Mouse (Mus musculus) stomach, embryonic 16.5 days (tissue): ENCODE results near the gene Abcb10. TPM values are rescaled to one million over a fixed set of nuclear protein-coding genes. Genes with fewer than 3 reads are reported as not detected.
"Not testable (repeated sequence)": the region's sequence is repeated elsewhere in the genome, so short reads cannot be mapped to it uniquely, and the experiment has no call there.

ENCODE experiments used
- ATAC-seq: fragments of 200-750 bp; cut with Nextera tagmentation; 2 replicates; pipeline ENCODE4 v1.8.0; 2017; ENCODE audit warnings: moderate number of reproducible peaks, moderate TSS enrichment; ENCODE audit not compliant: insufficient read depth, low FRiP score
- H3K27ac ChIP-seq: fragments of 300-500 bp; sonication (generic); 2 replicates; pipeline ENCODE4 v1.5.1; 2014; ENCODE audit warnings: low read length
- H3K27me3 ChIP-seq: fragments of 300-500 bp; sonication (generic); 2 replicates; pipeline ENCODE4 v1.6.1; 2014; ENCODE audit warnings: low read length, control low read depth, mixed read lengths; ENCODE audit not compliant: control insufficient read depth, insufficient read depth
- H3K36me3 ChIP-seq: fragments of 300-500 bp; sonication (generic); 2 replicates; pipeline ENCODE4 v1.6.1; 2014; ENCODE audit warnings: low read length; ENCODE audit not compliant: control insufficient read depth, insufficient read depth
- H3K4me1 ChIP-seq: fragments of 300-500 bp; sonication (generic); 2 replicates; pipeline ENCODE4 v1.6.1; 2014; ENCODE audit warnings: low read length, control low read depth, mixed read lengths; ENCODE audit not compliant: control insufficient read depth, insufficient read depth
- H3K4me2 ChIP-seq: fragments of 300-500 bp; sonication (generic); 2 replicates; pipeline ENCODE4 v1.6.1; 2014; ENCODE audit warnings: low read depth, low read length, mixed read lengths
- H3K4me3 ChIP-seq: fragments of 300-500 bp; sonication (generic); replicated peaks from 2 replicates; pipeline ENCODE4 v1.5.1; 2014; ENCODE audit warnings: mild to moderate bottlenecking, low read length
- H3K9ac ChIP-seq: fragments of 300-500 bp; sonication (generic); 2 replicates; pipeline ENCODE4 v1.6.1; 2014; ENCODE audit warnings: low read length
- H3K9me3 ChIP-seq: fragments of 300-500 bp; sonication (generic); replicated peaks from 2 replicates; pipeline ENCODE4 v1.6.1; 2016; ENCODE audit warnings: low read length, control low read depth; ENCODE audit not compliant: control insufficient read depth
- WGBS: fragments of 180-500 bp; shearing (Covaris S2); extraction: QIAGEN DNeasy Blood & Tissue Kit; methylation state at CpG from one replicate; pipeline ENCODE4 v1.1.7; 2014; 5-methylcytosine and 5-hydroxymethylcytosine counted together
- polyA plus RNA-seq: library from polyadenylated mRNA; unstranded; fragments of >200 nt; fragmentation: Nextera tagmentation; extraction: Ambion mirVana; gene quantifications from 2 replicates; pipeline ENCODE4 v1.2.1, GENCODE M21; 2015

Abcb10 gene
- 25.0 and 26.0 TPM in 2 replicates for polyA plus RNA-seq

DNA sequence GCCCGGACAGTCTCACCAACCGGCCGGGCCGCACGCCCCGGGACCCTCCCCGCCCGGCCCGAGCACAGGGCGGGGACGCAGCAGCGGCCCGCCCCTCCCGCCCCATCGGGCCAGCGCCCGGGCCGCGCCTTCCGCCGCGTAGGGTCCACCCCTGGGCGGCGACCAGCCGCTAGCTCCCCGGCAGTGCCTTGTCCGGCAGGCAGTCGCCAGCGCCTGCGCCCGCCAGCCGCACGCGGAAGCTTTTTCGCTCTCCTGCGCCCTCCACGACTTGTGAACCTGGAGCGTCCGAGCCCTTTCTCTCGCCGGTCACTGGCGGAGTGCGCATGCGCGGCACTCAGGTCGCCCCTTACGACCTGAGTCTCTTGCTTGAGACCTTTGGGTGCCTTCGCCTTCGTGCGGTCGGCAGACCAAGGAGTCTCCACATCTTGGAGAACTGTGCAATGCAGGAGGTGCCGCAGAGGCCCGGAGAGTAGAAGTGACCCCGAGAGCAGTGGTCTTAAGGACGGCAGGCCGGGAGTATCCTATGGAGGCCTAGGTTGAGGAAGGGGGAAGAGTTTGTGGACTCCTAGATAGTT lies at the start of gene Abcb10:
Gene Abcb10 (minus strand): TSS at position 297 of the 575 bp plus-strand sequence.
- no peaks in the 10 kb centered on the region for H3K36me3 ChIP-seq
- no peaks in the 10 kb centered on the region for H3K27me3 ChIP-seq
- H3K4me2 ChIP-seq: peak within 1 kb of the TSS; percentile 78
- ATAC-seq: peak; percentile 97
- H3K9me3 ChIP-seq: no peaks in the 10 kb centered on the region
- under 1% methylated on average over 51 of the region's 56 CpGs for WGBS
- peaks cover 25% of the 10 kb centered on the region for H3K4me1 ChIP-seq
- peak within 1 kb of the TSS; percentile 94 for H3K4me3 ChIP-seq
- peak within 1 kb of the TSS; percentile 94 for H3K27ac ChIP-seq
- peak within 1 kb of the TSS; percentile 92 for H3K9ac ChIP-seq

- 87% methylated on average over 6 of the region's 6 CpGs for WGBS
- peaks cover 23% of the 10 kb centered on the region; the same call in 1 of the 2 replicates for H3K36me3 ChIP-seq
- H3K27me3 ChIP-seq: no peaks in the 10 kb centered on the region
- no peak overlapping the region for H3K4me3 ChIP-seq
- H3K27ac ChIP-seq: no peak overlapping the region
- no peaks in the 10 kb centered on the region for H3K4me1 ChIP-seq
- H3K9me3 ChIP-seq: no peaks in the 10 kb centered on the region
- ATAC-seq: no peak
- H3K4me2 ChIP-seq: no peak overlapping the region
- H3K9ac ChIP-seq: no peak overlapping the region
These were observed 44.9 kb upstream of the Abcb10 start for GRCm38 (mm10) chr8:124027831-124028230.

- not testable (repeated sequence) for H3K9ac ChIP-seq, H3K27ac ChIP-seq, H3K27me3 ChIP-seq, ATAC-seq, H3K4me1 ChIP-seq, H3K4me3 ChIP-seq, H3K4me2 ChIP-seq, H3K9me3 ChIP-seq
- peaks cover 22% of the 10 kb centered on the region; the same call in 1 of the 2 replicates for H3K36me3 ChIP-seq
- WGBS: 76% methylated on average over 2 of the region's 2 CpGs
These were observed 43.3 kb upstream of the Abcb10 start for GRCm38 (mm10) chr8:124026265-124026664.

DNA sequence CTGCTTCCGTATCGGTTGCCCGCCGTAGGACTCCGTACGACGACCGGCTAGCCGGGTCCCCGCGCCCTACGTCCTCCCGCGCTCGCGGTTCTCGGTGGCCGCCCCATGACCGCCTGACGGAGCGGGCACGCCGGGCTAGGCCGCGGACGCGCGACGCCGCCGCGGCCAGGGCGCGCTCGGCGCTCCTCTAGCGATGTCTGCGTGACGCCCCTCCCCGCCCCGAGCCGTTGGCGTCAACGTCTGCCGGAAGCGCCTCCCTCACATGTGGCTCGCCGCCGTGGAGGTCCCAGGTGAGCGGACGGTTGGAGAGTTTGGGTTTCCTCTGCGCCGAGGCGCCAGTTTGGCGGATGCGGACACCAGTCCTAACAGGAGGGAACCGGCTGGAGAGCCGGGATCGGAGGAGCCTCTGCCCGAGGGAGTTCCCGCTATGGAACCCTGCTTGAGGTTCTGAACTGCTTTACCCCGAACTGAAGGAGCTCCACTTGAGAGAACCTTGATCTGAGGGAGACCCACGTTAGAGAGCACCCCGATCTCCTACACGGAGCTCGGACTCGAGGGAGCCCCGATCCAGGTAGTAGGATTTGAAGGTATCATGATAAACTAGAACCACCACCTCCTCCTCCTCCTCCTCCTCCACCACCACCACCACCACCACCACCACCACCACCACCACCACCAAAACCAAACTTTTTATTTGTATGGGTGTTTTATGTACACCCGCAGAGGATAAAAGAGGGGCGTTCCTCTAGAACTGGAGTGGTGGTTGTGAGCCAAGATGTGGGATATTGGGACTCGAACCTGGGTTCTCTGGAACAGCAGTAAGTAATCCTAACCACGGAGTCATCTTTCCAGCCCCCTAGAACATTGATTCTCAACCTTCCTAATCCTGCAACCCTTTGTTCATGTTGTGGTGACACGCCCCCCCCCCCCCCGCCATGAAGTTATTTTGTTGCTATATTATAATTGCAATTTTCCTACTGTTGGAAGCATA lies 38.6 kb upstream of the Abcb10 start, which contains the start of the genes Taf5l and Urb2:
Gene Taf5l (minus strand): TSS at position 161 of the 991 bp plus-strand sequence.
Gene Urb2 (plus strand): TSS at position 272 of the 991 bp plus-strand sequence.
- peaks cover 3% of the 10 kb centered on the region; the same call in 1 of the 2 replicates for H3K36me3 ChIP-seq
- peak; percentile 94 for ATAC-seq
- H3K4me3 ChIP-seq: peak within 1 kb of the TSS; percentile 90
- WGBS: under 1% methylated on average over 71 of the region's 74 CpGs
- peaks cover 19% of the 10 kb centered on the region for H3K4me1 ChIP-seq
- H3K9me3 ChIP-seq: no peaks in the 10 kb centered on the region
- no peaks in the 10 kb centered on the region for H3K27me3 ChIP-seq
- H3K4me2 ChIP-seq: peak within 1 kb of the TSS; percentile 78
- peak within 1 kb of the TSS; percentile 91 for H3K27ac ChIP-seq
- H3K9ac ChIP-seq: peak within 1 kb of the TSS; percentile 91

- WGBS: under 1% methylated on average over 54 of the region's 87 CpGs
- Histone ChIP-seq H3K9ac (peak overlapping the region; percentile 91), H3K27me3 (no peaks in the 10 kb centered on the region), H3K4me2 (peak overlapping the region; percentile 78), H3K9me3 (no peaks in the 10 kb centered on the region), H3K4me1 (peaks cover 19% of the 10 kb centered on the region), H3K27ac (peak overlapping the region; percentile 91), H3K4me3 (peak overlapping the region; percentile 90), H3K36me3 (peaks cover 3% of the 10 kb centered on the region; the same call in 1 of the 2 replicates)
- peak; percentile 88 for ATAC-seq
These were observed 37.7 kb upstream of the Abcb10 start for GRCm38 (mm10) chr8:124020439-124021236.

GRCm38 (mm10) chr8:124019782-124020181 lies 36.9 kb upstream of the Abcb10 start:
- H3K9ac ChIP-seq: peak overlapping the region; percentile 91
- no peaks in the 10 kb centered on the region for H3K9me3 ChIP-seq
- H3K27ac ChIP-seq: peak overlapping the region; percentile 91
- peak overlapping the region; percentile 78 for H3K4me2 ChIP-seq
- WGBS: 21% methylated on average over 13 of the region's 13 CpGs
- peaks cover 22% of the 10 kb centered on the region for H3K4me1 ChIP-seq
- H3K27me3 ChIP-seq: no peaks in the 10 kb centered on the region
- ATAC-seq: peak; percentile 29
- peak overlapping the region; percentile 90 for H3K4me3 ChIP-seq
- H3K36me3 ChIP-seq: peaks cover 3% of the 10 kb centered on the region; the same call in 1 of the 2 replicates

- Histone ChIP-seq H3K36me3 (no peaks in the 10 kb centered on the region), H3K27me3 (no peaks in the 10 kb centered on the region), H3K4me1 (peaks cover 15% of the 10 kb centered on the region), H3K4me2 (no peak overlapping the region), H3K27ac (peak overlapping the region; percentile 6; the same call in 1 of the 2 replicates), H3K9me3 (no peaks in the 10 kb centered on the region), H3K9ac (no peak overlapping the region), H3K4me3 (no peak overlapping the region)
- no peak for ATAC-seq
- 39% methylated on average over 3 of the region's 3 CpGs for WGBS
These were observed 31.8 kb upstream of the Abcb10 start for GRCm38 (mm10) chr8:124014751-124015150.

DNA sequence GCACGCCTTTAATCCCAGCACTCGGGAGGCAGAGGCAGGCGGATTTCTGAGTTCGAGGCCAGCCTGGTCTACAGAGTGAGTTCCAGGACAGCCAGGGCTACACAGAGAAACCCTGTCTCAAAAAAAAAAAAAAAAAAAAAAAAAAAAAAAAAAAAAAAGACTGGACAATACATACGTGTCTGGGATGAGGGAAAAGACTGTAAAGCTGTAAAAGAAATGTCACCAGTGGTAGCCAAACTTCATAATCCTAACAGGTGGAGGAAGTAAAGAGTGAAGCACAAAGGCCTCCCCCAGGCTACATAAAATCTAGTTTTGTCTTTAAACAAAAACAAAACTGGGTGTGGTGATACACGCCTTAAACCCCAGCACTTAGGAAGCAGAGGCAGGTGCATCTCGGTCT lies 31.4 kb upstream of the Abcb10 start:
- H3K27ac ChIP-seq: peak overlapping the region; percentile 6; the same call in 1 of the 2 replicates
- not testable (repeated sequence) for ATAC-seq, H3K4me2 ChIP-seq, H3K4me1 ChIP-seq, H3K4me3 ChIP-seq, H3K36me3 ChIP-seq, H3K9ac ChIP-seq, H3K27me3 ChIP-seq, H3K9me3 ChIP-seq
- 84% methylated on average over 7 of the region's 7 CpGs for WGBS
